Mouse (Mus musculus): ENCODE measurements around the gene Ceacam20.
"Not testable (repeated sequence)": the region's sequence is repeated elsewhere in the genome, so short reads cannot be mapped to it uniquely, and the experiment has no call there.

Gene Ceacam20

DNA sequence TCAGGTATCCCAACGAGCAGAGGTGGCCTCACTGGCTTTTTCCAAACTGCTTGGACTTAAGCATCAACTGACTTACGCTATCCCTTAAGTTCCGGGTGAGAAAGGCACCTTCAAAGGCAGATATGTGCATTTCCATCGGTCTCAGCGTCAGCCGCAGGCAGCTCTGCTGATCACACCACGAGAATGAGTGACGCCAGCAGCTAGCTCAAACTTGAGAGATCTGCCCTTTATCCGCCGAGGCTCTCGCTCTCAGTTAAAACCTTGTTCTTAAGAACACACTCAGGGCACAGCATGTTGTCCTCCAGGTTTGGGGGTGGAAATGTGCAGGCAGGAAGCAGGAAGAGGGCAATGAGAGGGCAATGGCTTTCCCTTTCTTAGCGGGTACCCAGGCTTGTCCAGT lies 16.3 kb upstream of the Ceacam20 start:
- DNase-seq (ENCODE audit: low spot score in 2 of 2), result no peak

DNA sequence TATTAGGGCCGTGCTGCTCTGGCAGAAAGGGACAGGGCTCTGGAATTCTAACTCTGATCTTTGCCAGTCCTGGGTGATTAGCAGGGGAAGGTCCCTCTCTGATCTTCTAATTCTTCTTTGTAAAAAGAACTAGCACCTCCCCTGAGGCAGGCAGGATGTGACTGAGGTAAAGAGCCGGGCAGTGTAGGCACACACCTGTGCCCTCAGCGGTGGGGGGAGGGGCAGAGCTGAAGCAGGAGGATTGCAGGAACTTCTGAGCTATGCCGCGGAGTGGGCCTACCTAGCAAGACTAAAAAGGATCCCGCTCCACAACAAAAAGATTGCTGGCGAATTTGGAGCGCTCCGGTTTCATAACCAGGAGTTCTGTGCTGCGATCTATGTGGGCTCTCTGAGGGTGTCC lies 15.2 kb upstream of the Ceacam20 start:
- DNase-seq (ENCODE audit: low spot score in 2 of 2), result no peak

DNA sequence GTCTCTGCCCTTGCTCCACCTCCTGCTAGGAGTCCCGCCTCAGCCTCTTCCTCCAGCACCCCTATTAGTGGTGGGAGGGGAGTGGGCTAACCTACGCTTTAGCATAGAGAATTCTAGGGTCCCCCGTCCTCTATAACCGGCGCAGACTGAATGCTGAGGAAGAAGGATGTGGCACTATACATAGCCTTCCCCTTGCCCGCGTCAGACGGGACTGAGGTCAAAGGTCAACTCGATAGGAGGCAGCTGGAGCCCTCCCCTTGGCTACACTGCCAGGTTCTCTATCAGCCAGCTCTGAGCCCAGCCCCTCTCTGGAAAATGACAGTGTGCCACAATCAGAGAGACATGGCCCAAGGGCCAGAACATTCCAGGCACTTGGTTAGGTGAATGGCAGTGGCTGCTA lies 14.6 kb upstream of the Ceacam20 start, which contains the start of gene Igsf23:
Igsf23 (minus strand) TSS at position 168 of the 400 bp plus-strand sequence.
- no peak for DNase-seq (ENCODE audit: low spot score in 2 of 2)

DNA sequence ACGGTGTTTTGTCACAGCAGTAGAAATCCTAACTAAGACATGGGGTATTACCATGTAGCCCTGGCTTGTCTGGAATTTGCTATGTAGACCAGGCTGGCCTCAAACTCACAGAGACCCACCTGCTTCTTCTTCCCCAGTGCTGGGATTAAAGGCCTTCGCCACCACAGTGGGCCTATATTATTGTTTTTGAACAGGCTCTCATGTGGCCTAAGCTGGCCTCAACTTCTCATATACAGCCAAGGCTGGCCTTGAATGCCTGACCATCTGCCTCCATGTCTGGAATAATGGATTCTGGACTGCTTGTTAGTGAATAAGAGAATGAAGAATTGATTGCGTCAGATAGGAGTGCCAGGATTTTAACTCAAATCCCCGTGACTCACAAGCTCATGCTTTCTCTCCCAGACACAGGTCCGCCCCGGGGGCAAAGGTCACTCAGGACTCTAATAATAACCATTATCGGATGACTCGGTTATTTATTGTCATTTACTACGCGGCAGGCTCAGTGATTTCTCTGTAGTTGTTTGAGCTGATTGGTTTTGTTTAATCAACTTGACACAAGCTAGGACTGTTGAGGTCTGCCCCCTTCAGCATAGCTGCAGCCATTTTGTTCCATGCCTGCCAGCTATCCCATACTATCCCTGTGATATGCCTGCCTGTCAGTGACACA lies 12.8 kb upstream of the Ceacam20 start:
- no peak for DNase-seq (ENCODE audit: low spot score in 2 of 2)

DNA sequence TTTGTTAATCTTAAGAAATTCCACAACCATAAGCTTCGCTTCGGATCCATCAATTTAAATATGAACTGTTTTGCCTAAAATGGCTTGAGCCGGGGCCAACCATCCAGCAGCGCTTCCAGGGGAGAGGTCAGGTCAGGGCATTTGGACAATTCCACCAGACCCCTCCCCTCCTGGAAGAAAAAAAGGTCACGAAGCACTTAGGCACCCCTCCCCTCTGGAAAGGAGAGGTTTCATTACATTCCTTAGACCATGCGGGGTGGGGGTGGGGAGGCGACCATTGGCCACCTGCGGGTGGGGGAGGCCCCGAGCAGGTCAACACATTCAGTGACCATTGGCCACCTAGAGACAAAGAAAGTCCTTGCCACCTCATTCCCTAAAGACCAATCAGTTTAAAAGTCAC lies 12.2 kb upstream of the Ceacam20 start:
- DNase-seq (ENCODE audit: low spot score in 2 of 2), result no peak

DNA sequence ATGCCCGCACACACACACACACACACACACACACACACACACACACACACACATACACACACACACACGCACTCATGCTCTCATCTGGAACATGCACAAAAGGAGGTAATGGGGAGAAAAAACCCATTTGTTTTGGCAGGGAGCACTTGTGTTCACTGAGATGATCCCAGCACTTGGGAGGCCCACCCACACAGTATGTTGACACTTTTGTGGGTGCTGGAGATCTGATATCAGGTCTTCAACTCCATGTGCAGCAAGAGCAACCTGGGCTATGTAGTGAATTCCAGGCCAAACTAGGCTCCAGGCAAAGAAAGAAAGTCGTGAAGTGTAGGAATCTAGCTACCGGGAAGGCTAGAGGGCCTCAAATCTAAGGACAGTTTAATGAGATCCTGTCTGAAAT lies 9.4 kb upstream of the Ceacam20 start:
- DNase-seq (ENCODE audit: low spot score in 2 of 2), result no peak

DNA sequence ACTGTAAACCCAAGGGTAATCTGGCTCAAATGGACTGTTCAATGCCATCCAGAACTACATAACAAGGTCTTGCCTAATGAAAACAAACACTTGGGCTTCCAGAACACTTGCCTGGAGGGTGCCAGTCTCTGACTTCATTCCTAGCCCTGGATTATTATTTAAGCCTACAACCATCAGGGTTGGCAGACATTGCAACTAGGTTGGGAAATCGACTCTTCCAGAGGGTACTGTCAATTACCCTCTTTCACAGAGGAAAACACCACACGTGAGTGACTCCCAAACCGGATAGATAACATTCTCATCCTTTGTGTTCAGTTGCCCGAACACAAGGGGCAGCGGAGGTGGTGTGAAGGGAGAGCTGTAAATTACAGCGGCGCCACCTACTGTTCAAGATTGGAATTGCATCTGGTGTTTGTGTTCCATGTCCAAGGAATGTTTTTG lies 8.9 kb upstream of the Ceacam20 start:
- peak; percentile 54 to 73 for DNase-seq (ENCODE audit: low spot score in 2 of 2)

DNA sequence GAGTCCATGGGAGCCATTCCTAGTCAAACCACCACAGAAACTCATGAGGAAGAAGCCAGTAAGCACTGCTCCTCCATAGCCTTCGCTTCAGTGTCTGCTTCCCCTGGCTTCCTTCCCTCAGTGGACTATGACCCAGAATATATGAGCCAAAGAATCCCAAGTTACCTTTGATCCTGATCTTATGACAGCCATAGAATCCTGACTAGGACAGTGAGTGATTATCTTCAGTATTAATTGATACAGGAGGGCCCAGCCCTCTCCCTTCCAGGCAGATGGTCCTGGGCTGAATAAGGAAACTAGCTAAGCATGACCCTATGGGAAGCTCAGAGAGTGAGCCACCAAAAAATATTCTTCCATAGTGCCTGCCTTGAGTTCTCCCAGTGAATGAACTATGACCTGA lies 2.8 kb upstream of the Ceacam20 start:
- DNase-seq (ENCODE audit: low spot score in 2 of 2), result no peak

DNA sequence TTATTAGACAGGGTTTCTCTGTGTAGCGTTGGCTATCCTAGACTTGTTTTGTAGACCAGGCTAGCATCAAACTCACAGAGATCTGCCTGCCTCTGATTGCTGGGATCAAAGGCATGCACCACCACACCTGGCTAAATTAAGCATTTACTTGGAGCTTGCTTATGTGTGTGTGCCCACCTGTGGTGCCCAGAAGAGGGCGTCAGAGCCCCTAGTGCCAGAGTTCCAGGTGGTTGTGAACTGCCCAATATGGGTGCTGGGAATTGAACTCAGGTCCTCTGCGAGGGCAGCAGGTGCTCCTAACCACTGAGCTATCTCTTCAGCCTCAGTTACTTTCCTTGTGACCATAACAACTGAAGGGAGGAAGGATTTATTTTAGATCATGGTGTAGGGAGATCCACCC lies 3.9 kb downstream of the Ceacam20 start:
- DNase-seq (ENCODE audit: low spot score in 2 of 2), result no peak

DNA sequence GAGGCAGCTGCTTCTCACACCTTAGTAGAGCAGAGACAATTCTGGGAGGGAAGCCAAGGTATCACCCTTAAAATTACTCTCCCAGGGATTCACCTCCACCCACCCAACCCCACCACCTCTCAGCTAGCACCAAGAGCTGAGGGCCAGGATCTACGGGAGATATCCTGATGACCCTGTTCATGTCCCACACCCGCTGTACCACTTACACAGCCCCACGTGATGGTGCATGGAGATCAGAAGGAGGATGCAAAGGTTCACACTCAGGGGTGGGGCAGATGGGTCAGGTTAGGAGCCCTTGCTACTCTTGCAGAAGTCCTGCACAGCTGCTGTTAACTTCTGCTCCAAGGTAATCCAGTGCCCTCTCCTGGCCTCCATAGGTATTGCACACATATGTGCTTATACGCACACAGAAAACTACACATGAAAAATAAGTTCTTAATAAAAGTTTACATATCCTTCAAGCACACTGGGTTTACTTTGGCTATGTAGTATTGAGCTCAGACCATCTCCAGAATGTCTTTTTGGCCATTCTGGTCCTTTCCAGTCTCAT lies 4.4 kb downstream of the Ceacam20 start:
- no peak for DNase-seq (ENCODE audit: low spot score in 2 of 2)

DNA sequence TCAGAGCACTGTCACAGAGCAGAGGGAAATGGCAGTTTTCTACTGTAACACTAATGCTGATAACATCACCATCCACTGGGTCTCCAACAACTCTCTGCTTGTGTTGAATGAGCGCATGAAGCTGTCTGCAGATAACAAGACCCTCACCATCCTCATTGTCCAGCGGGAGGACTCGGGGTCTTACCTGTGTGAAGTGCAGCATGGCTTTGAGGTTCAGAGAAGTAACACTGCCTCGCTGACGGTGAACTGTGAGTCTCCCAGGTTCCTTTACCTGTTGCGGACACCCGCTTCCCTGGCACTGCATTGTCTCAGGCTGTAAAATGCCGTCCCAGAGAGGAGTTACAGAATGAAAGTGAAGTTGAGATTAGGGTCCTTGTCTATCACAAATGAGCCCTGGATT lies 5.0 kb downstream of the Ceacam20 start:
- no peak for DNase-seq (ENCODE audit: low spot score in 2 of 2)

DNA sequence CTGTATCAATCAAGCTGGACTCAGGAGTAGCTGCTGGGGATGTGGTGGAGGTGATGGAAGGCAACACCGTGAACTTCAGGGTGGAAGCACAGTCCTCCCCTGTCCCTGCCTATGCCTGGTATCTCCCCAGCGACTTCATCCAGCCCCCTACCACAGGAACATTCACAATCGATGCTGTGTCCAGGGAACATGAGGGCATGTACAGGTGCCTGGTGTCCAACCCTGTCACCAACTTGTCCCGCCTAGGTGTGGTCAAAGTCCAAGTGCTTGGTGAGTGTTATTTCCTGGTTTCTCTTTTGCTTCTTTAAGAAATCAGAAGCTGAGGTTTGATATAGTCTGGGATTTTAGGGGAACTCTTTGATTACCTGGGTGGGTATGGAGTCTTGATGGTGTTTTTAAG lies 6.3 kb downstream of the Ceacam20 start:
- no peak for DNase-seq (ENCODE audit: low spot score in 2 of 2)

DNA sequence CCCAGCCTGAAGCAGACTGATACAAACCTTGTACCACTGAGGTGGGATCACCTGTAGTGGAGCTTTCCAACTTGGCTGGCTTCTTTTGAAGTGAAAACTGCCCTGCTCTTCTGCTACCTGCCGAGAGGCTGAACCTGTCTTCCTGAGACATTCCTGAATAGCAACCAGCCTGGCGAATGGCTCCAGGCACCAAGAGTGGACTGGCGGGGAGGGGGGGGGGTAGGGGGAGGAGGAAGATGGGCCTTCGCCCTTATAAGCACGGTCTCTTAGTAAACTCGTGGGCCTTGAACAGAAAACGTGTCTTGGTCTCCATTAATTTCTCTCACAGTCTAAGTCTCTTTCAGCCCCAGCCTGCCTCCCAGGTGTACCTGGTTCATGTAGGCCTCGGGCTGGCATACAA lies 26.0 kb downstream of the Ceacam20 start, which contains the start of gene Nlrp9b:
Nlrp9b (plus strand) TSS at position 301 of the 400 bp plus-strand sequence.
- DNase-seq (ENCODE audit: low spot score in 2 of 2), result not testable (repeated sequence)

DNA sequence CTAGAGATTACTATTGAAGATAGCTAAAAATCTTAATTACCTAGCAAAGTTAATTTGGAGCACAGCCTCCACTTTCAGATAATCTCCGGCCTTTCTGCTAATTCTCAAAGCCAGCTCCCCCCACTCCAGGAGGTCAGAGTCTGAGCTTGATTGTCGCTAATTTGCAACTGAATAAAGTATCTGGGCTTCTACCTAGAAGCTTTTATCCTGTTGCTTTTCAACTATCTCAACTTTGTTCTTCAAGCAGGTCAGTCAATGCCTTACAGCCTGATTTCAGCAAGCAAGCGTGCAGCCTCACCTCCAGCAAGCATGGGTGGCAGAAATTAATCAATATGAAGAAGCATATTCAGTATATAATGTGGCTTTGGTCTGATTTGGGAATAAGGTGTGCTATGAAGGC lies 31.5 kb downstream of the Ceacam20 start:
- not testable (repeated sequence) for DNase-seq (ENCODE audit: low spot score in 2 of 2)

DNA sequence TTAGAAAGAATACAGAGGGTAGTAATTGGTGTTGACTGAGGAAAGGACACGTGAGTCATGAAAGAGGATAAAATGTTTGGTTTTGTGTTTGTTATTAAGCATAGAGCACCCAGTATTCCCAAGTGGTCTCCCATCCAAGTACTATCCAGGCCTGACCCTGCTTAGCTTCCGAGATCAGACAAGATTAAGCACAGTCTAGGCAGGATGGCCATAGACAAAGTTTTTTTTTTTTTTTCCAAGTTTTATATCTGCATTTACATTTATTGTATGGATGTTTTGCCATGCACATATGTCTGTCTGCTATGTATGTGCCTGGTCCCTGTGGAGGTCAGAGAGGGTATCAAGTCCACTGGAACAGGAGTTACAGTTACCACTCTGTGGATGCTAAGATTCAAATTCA lies 44.8 kb downstream of the Ceacam20 start:
- no peak for DNase-seq (ENCODE audit: low spot score in 2 of 2)
